Mouse (Mus musculus): ENCODE data around the gene Casp7. TPM values are rescaled to one million over a fixed set of nuclear protein-coding genes. Genes with fewer than 3 reads are reported as not detected.

Casp7 gene
- total RNA-seq, 1 experiment from 2014 or later = 13.7 TPM

DNA sequence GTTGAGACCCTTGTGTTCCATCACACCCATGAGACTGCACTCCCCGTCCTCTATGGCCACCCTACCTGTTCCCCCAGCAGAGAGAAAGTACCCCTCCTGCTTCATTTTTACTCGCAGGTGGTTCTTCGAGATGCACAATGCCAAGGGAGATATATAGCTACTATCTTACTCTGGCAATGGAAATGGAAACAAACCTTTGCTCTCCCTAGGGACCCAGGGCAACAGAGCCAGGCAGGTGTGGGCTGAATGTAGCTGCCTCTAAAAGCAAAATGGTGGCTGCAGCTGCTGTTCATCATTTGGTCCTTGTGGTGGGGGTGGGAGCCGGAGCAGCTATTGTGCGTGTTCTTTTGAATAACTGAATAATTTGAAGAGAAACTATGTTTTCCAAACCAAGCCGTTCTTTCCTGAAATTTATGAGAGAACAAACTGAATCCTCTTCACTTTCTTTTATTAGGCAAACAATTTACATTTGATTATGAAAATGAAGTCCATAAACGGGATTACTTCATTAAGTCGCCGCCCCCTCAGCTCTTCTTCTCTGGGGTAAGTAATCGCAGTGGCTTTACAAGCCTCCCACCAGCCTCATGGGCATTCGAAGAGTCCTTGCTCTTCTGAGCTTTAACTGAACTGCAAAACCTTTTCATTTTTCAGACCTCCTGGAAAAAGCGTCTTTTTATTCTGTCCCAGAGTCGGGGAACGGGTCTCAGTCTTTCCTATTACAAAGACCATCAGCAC lies 73.5 kb downstream of the Casp7 start:
- DNase-seq = no peak

DNA sequence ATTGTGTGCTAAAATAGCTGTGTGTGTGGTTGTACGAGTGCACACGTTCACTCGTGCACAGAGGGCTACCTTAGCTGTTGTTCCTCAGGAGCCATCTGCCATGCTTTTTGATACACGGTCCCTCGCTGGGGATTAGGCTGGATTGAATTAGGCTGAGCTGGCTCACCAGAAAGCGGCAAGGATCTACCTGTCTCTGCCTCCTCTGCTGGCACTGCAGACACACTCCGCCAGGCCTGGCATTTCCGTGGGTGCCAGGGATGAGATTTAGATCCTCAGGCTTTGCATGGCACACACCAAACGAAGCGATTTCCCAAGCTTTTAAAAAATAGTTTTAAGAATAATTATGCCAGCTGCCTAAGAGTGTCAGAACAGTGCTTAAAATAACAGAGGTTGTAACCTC lies 75.0 kb downstream of the Casp7 start:
- no peak for DNase-seq

DNA sequence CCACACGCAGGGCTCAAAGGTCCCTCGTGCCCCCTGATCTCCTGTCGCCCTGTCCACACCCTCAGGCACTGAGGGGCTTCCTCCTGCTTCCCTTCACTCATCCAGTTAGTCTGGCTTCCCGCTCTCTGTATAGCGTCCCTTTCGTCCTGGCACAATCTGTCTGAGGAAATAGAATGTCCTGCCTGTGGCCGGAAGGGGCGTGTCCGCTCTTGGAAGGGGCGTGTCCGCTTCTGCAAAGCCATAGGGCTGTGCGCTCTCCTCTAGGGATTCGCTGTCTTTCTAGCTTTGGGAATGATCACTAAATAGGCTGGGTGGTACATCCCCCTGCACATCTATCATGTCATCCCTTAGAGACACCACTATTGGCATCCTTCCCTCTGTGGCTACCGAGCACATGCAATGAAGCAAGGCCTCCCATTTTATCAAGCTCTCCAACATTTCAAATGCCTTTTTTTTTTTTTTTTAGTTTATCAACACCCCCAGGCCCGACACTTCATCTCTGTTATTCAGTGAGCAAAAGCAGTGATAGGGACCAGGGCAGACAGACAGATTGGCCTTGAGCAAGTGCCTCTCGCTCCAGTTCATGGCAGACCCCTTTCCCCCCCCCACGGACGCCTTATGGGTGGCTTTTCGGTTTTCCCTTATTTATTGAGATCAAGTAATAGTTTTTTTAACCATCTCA lies 78.1 kb downstream of the Casp7 start:
- peak; percentile 55 for DNase-seq

DNA sequence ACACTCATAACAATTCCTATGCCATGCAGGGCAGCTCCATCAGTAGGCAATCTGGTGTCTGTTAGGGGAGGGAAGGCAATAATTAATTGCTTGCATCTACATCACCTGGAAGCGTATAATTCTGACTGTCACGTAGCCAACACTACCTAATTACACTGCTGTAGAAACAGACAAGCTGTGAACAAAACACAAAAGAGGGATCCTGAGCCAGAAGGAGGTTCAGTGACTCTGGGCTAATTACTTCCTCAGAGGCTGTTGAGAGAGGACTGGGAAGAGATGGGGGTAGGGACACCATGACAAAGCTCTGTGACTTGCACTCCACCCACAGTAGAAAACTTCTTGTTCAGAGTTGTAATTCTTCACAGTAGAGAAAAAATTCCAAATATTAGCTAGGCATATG lies 79.6 kb downstream of the Casp7 start:
- DNase-seq = no peak

DNA sequence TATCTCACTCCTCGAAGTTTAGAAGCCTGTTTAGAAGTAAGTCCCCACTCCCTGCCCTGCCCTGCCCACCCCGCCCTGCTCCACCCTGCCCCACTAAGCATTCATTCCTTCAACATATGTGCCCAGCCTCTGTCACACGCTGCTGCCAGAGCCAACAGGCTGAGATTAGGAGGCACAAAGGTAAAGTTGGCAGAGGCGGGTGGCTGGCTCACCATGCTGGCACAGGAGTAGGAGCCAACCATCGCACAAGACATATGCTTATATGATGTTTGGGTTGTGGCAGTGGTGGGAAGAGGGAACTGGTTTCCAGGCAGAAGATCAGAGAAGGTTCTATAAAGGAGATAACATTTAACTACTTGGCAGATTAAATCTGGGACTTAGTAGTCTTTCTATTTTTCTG lies 80.3 kb downstream of the Casp7 start:
- no peak for DNase-seq

DNA sequence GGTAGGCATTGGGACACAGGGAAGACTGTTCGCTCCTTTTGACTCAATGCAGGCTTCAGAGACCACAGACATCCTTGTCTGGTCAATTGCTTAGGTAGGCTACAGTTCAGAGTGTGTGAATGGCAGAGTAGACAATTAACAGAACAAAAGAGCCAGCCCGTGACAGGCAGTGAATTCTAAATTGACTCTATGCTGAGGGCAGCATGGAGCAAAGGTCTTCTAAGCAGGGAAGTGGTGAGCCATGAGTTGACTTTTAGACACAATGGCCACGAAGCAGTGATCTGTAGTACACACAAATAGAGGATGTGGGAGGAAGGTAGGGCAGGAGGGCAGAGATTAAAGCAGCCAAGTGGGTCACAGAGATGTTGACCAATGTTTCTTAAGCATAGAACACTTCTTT lies 80.9 kb downstream of the Casp7 start:
- DNase-seq = no peak

DNA sequence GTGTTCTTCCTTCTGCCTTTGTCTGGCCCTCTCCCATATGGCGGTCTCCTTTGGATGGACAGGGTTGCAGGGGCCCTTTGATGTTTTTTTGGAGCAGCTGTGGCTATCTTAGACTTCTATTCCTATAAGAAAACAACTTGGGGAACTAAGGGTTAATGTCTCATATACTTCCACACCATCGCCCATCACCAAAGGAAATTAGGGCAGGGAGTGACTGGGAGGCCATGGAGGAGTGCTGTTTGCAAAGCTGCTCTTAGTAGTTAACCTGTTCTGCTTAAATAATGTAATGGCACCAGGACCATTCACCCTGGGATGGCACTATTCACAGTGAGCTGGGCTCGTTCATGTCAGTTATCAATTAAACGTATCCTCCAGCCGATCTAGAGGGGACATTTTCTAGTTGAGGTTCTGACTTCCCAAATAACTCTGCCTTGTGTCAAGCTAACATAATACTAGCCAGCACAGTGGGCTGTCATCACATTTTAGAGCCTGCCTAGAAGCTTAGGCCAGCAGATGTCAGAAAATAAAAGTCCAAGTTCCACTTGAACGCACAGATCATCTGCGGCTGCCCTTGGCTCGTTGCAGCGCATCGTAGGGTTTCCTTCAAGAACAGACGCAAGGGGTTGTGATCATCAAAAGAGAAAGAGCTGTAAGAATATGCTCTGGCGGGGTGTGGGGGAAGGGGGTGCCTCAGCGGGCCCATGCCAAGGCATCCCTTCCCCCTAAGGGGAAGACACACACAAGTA lies 87.9 kb downstream of the Casp7 start:
- no peak for DNase-seq

DNA sequence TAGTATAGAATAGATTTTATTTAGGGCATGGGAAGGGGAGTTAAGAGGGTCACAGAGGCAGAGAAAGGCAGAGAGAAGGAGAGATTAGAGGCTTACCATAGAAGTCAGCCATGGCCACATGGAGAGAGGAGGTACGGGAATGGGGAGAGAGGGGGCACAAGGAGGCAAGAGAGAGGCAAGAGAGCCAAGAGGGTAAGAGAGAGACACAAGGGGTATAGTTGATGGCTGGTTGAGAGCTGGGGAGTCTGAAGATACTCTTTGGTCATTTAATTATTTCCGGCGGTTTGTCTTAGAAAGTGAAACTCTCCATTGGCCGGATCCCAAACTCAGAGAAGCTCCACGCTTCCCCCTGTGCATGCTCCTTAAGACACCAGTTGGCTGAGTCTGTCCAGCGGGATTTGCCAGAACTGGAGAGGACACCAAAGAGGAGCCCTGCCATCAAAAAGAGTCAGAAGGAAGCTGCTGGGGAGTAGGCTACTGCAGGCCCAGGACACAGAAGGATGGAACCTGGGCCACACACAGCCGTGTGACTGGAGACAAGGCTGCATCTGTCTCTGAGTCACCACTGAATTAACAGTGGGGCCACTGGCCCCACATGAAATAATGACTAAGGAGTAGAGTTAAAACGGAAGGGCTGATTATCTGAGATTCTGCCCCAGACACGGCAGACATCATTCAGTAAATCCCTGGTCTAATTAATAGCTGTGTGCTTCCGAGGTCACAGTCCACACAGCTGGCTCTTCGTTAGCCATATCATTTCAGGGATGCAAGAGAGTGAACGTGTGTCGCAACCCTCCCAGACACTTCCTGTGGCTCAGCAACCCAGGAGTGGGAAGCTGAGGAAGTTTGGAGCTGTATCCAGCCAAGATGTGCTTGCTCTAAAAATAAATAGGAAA lies 88.7 kb downstream of the Casp7 start:
- peak; percentile 44 for DNase-seq

DNA sequence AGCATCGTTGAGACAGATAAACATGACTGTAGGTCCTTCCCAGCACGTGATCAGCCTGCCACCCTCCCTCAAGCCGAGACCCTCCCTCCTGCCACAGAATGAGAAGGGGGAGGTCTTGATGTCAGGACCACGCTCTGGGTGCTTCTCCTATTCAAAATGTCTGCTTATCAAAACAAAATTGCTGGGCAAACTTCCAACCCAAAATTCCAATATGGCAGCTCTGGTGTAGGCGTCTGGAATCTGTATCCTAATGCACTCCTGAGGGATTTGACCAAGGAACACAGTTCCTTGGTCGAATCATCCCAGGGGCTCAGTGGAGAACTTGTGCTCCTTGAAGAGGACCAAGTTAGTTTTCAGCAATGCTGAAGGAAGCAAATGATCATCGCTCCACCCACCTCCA lies 90.0 kb downstream of the Casp7 start:
- no peak for DNase-seq

DNA sequence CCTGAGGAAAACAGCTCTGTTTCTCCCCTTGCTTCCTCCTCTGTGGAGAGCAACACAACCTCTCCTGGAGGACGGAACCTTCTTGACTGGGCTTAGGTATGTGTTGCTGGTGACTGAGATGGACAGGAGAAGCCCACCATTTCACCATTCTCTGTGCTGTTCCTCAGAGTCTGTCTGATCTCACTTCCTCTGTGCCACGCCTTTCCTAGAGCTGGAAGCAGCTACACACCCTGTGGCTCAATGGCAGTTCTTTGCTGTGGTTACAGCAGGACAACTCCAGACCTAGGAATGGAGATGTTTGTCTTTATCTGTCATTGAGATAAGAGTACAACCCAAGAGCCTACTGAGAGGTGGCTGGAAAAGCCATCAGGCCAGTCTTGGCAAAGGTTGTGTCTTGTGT lies 90.4 kb downstream of the Casp7 start:
- no peak for DNase-seq

DNA sequence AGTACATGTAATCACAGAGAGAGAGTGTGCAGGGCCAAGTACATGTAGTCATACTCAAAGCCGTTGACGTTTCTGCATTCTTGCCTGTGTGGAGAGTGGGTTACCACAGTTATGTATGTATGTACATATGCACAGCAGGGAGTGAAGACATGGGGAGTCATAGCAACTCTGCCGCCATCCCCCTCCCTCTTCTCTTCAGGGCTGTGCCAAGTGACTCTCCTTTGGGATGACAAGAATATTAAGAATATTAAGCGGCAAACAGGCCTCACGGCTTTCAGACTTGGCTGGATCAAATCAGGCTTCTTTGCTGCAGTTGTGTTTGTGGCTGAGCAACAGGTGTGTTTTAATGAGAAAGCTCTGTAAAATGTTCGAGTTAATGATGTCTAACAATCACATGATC lies 92.7 kb downstream of the Casp7 start:
- no peak for DNase-seq

Other genes with a start within 250 kb of the Casp7 start
- gene Habp2, start 110.0 kb upstream of the Casp7 start, total RNA-seq (2021) = 0.86 and 19.1 TPM in 2 replicates
- 0.11 TPM in 2 replicates for gene Nrap, start 7.1 kb upstream of the Casp7 start, total RNA-seq (2021)
- gene Plekhs1, start 64.5 kb downstream of the Casp7 start, total RNA-seq (2021) = 0.22 and 0.53 TPM in 2 replicates
- 11.4 and 17.5 TPM in 2 replicates for gene Dclre1a, start 151.1 kb downstream of the Casp7 start, total RNA-seq (2021)
- gene Nhlrc2, start 151.1 kb downstream of the Casp7 start, total RNA-seq (2021) = 17.7 and 22.3 TPM in 2 replicates